Mouse (Mus musculus) brain, embryonic 14.5 days (tissue): Measurements from ENCODE around the gene Rfesd.

Source experiments
- CTCF ChIP-seq: fragments of 200-500 bp; IDR thresholded peaks from 2 replicates; pipeline ENCODE4 v1.5.1; 2012; ENCODE audit warnings: inconsistent platforms, mild to moderate bottlenecking, moderate library complexity, borderline replicate concordance; ENCODE audit not compliant: insufficient read depth, insufficient read length; ENCODE audit errors: extremely low read depth
- POLR2A ChIP-seq: fragments of 200-500 bp; IDR thresholded peaks from 2 replicates; pipeline ENCODE4 v1.6.1; 2012; ENCODE audit warnings: mild to moderate bottlenecking, inconsistent platforms, borderline replicate concordance; ENCODE audit not compliant: poor library complexity, insufficient read depth, insufficient read length, severe bottlenecking; ENCODE audit errors: extremely low read depth

- no peak for TF ChIP-seq CTCF
- no peak for TF ChIP-seq POLR2A
These were observed 44.0 kb downstream of the Rfesd start for GRCm38 (mm10) chr13:75974481-75974880.
